Mouse (Mus musculus): ENCODE data around the gene Rora. TPM values are rescaled to one million over a fixed set of nuclear protein-coding genes. Genes with fewer than 3 reads are reported as not detected.

Gene Rora
- polyA plus RNA-seq, 1 experiment from 2014 or later: 7.6 TPM

- no peak overlapping the region for H3K4me2 ChIP-seq
- 68% methylated on average over 11 of the region's 11 CpGs for whole genome bisulfite sequencing
- no peak for ATAC-seq (ENCODE audit: insufficient read depth, low FRiP score, low read depth)
- no peaks in the 10 kb centered on the region for H3K36me3 ChIP-seq
- no peak overlapping the region for H3K4me3 ChIP-seq (replicated peaks)
- no peak overlapping the region for H3K27ac ChIP-seq
- H3K4me1 ChIP-seq: no peaks in the 10 kb centered on the region
- H3K27me3 ChIP-seq (replicated peaks): no peaks in the 10 kb centered on the region
- no peaks in the 10 kb centered on the region for H3K9me3 ChIP-seq
- H3K9ac ChIP-seq: no peak overlapping the region
Measured at GRCm38 (mm10) chr9:69371046-69371724, 717.6 kb downstream of the Rora start.

GRCm38 (mm10) chr9:69372871-69373270 is 719.3 kb downstream of the Rora start:
- no peak for ATAC-seq (ENCODE audit: insufficient read depth, low FRiP score, low read depth)
- H3K36me3 ChIP-seq: no peaks in the 10 kb centered on the region
- no peaks in the 10 kb centered on the region for H3K4me1 ChIP-seq
- H3K27me3 ChIP-seq (replicated peaks): no peaks in the 10 kb centered on the region
- WGBS: 44% methylated on average over 4 of the region's 4 CpGs
- H3K27ac ChIP-seq: no peak overlapping the region
- no peak overlapping the region for H3K4me2 ChIP-seq
- no peak overlapping the region for H3K4me3 ChIP-seq (replicated peaks)
- no peaks in the 10 kb centered on the region for H3K9me3 ChIP-seq
- H3K9ac ChIP-seq: no peak overlapping the region

GRCm38 (mm10) chr9:69376982-69377653 is 723.5 kb downstream of the Rora start:
- Histone ChIP-seq H3K4me1 (no peaks in the 10 kb centered on the region), H3K36me3 (no peaks in the 10 kb centered on the region), H3K9me3 (no peaks in the 10 kb centered on the region), H3K4me2 (no peak overlapping the region), H3K9ac (no peak overlapping the region), H3K27ac (no peak overlapping the region), H3K4me3 (replicated peaks) (no peak overlapping the region), H3K27me3 (replicated peaks) (no peaks in the 10 kb centered on the region)
- ATAC-seq (ENCODE audit: insufficient read depth, low FRiP score, low read depth): no peak
- 84% methylated on average over 4 of the region's 4 CpGs for WGBS

- no peak overlapping the region for H3K9ac ChIP-seq
- no peaks in the 10 kb centered on the region for H3K4me1 ChIP-seq
- no peaks in the 10 kb centered on the region for H3K9me3 ChIP-seq
- H3K27me3 ChIP-seq (replicated peaks): no peaks in the 10 kb centered on the region
- no peak for ATAC-seq (ENCODE audit: insufficient read depth, low FRiP score, low read depth)
- H3K27ac ChIP-seq: no peak overlapping the region
- H3K4me2 ChIP-seq: no peak overlapping the region
- H3K4me3 ChIP-seq (replicated peaks): no peak overlapping the region
- WGBS: 84% methylated on average over 3 of the region's 3 CpGs
- H3K36me3 ChIP-seq: no peaks in the 10 kb centered on the region
Measured at GRCm38 (mm10) chr9:69377654-69378045, 724.1 kb downstream of the Rora start.

GRCm38 (mm10) chr9:69380546-69380945 is 727.0 kb downstream of the Rora start:
- WGBS: 62% methylated on average over 1 of the region's 1 CpGs
- no peak overlapping the region for H3K27ac ChIP-seq
- H3K9ac ChIP-seq: no peak overlapping the region
- H3K27me3 ChIP-seq (replicated peaks): no peaks in the 10 kb centered on the region
- no peak for ATAC-seq (ENCODE audit: insufficient read depth, low FRiP score, low read depth)
- no peak overlapping the region for H3K4me3 ChIP-seq (replicated peaks)
- H3K4me2 ChIP-seq: no peak overlapping the region
- no peaks in the 10 kb centered on the region for H3K4me1 ChIP-seq
- no peaks in the 10 kb centered on the region for H3K36me3 ChIP-seq
- H3K9me3 ChIP-seq: no peaks in the 10 kb centered on the region

- Histone ChIP-seq H3K9me3 (no peaks in the 10 kb centered on the region), H3K4me1 (no peaks in the 10 kb centered on the region), H3K9ac (no peak overlapping the region), H3K4me3 (replicated peaks) (no peak overlapping the region), H3K27ac (no peak overlapping the region), H3K27me3 (replicated peaks) (no peaks in the 10 kb centered on the region), H3K4me2 (no peak overlapping the region), H3K36me3 (no peaks in the 10 kb centered on the region)
- no peak for ATAC-seq (ENCODE audit: insufficient read depth, low FRiP score, low read depth)
- 57% methylated on average over 7 of the region's 7 CpGs for WGBS
Measured at GRCm38 (mm10) chr9:69381741-69382140, 728.2 kb downstream of the Rora start.

GRCm38 (mm10) chr9:69384475-69384874 is 730.9 kb downstream of the Rora start:
- Histone ChIP-seq H3K9ac (no peak overlapping the region), H3K4me1 (no peaks in the 10 kb centered on the region), H3K4me3 (replicated peaks) (no peak overlapping the region), H3K27me3 (replicated peaks) (no peaks in the 10 kb centered on the region), H3K36me3 (no peaks in the 10 kb centered on the region), H3K9me3 (no peaks in the 10 kb centered on the region), H3K4me2 (no peak overlapping the region), H3K27ac (no peak overlapping the region)
- ATAC-seq (ENCODE audit: insufficient read depth, low FRiP score, low read depth): no peak
- 87% methylated on average over 17 of the region's 17 CpGs for WGBS

- Histone ChIP-seq H3K9ac (no peak overlapping the region), H3K36me3 (no peaks in the 10 kb centered on the region), H3K4me1 (no peaks in the 10 kb centered on the region), H3K9me3 (no peaks in the 10 kb centered on the region), H3K4me3 (replicated peaks) (no peak overlapping the region), H3K4me2 (no peak overlapping the region), H3K27ac (no peak overlapping the region), H3K27me3 (replicated peaks) (no peaks in the 10 kb centered on the region)
- 58% methylated on average over 1 of the region's 1 CpGs for WGBS
- ATAC-seq (ENCODE audit: insufficient read depth, low FRiP score, low read depth): no peak
Measured at GRCm38 (mm10) chr9:69384905-69385304, 731.3 kb downstream of the Rora start.

GRCm38 (mm10) chr9:69387296-69387695 is 733.7 kb downstream of the Rora start:
- 46% methylated on average over 4 of the region's 4 CpGs for WGBS
- no peak overlapping the region for H3K27ac ChIP-seq
- H3K4me2 ChIP-seq: no peak overlapping the region
- H3K4me1 ChIP-seq: no peaks in the 10 kb centered on the region
- no peaks in the 10 kb centered on the region for H3K9me3 ChIP-seq
- no peak for ATAC-seq (ENCODE audit: insufficient read depth, low FRiP score, low read depth)
- H3K9ac ChIP-seq: no peak overlapping the region
- no peak overlapping the region for H3K4me3 ChIP-seq (replicated peaks)
- H3K36me3 ChIP-seq: no peaks in the 10 kb centered on the region
- H3K27me3 ChIP-seq (replicated peaks): no peaks in the 10 kb centered on the region

GRCm38 (mm10) chr9:69390631-69391030 is 737.0 kb downstream of the Rora start:
- H3K4me2 ChIP-seq: no peak overlapping the region
- H3K9me3 ChIP-seq: no peaks in the 10 kb centered on the region
- no peaks in the 10 kb centered on the region for H3K36me3 ChIP-seq
- H3K9ac ChIP-seq: no peak overlapping the region
- no peak for ATAC-seq (ENCODE audit: insufficient read depth, low FRiP score, low read depth)
- no peak overlapping the region for H3K27ac ChIP-seq
- no peaks in the 10 kb centered on the region for H3K27me3 ChIP-seq (replicated peaks)
- 73% methylated on average over 4 of the region's 4 CpGs for WGBS
- no peaks in the 10 kb centered on the region for H3K4me1 ChIP-seq
- H3K4me3 ChIP-seq (replicated peaks): no peak overlapping the region

- no peaks in the 10 kb centered on the region for H3K9me3 ChIP-seq
- H3K4me1 ChIP-seq: peaks cover 6% of the 10 kb centered on the region; the same call in 1 of the 2 replicates
- 82% methylated on average over 5 of the region's 5 CpGs for WGBS
- no peak overlapping the region for H3K27ac ChIP-seq
- no peak overlapping the region for H3K9ac ChIP-seq
- H3K4me3 ChIP-seq (replicated peaks): no peak overlapping the region
- H3K27me3 ChIP-seq (replicated peaks): no peaks in the 10 kb centered on the region
- no peak overlapping the region for H3K4me2 ChIP-seq
- ATAC-seq (ENCODE audit: insufficient read depth, low FRiP score, low read depth): no peak
- H3K36me3 ChIP-seq: no peaks in the 10 kb centered on the region
Measured at GRCm38 (mm10) chr9:69394234-69394633, 740.6 kb downstream of the Rora start.

- H3K36me3 ChIP-seq: no peaks in the 10 kb centered on the region
- peak overlapping the region; percentile 85; the same call in 1 of the 2 replicates for H3K9ac ChIP-seq
- H3K9me3 ChIP-seq: no peaks in the 10 kb centered on the region
- 53% methylated on average over 2 of the region's 2 CpGs for WGBS
- peaks cover 6% of the 10 kb centered on the region; the same call in 1 of the 2 replicates for H3K4me1 ChIP-seq
- peak overlapping the region; percentile 91 for H3K4me2 ChIP-seq
- no peaks in the 10 kb centered on the region for H3K27me3 ChIP-seq (replicated peaks)
- ATAC-seq (ENCODE audit: insufficient read depth, low FRiP score, low read depth): 0 out of 2 replicates have a peak, but pooled peaks have one; percentile 24
- H3K27ac ChIP-seq: peak overlapping the region; percentile 94; the same call in 1 of the 2 replicates
- H3K4me3 ChIP-seq (replicated peaks): peak overlapping the region; percentile 75
Measured at GRCm38 (mm10) chr9:69397432-69397759, 743.8 kb downstream of the Rora start.
